Mouse (Mus musculus) heart, postnatal 4 days (tissue): ENCODE results near the gene Otog. TPM values are rescaled to one million over a fixed set of nuclear protein-coding genes. Genes with fewer than 3 reads are reported as not detected.

ENCODE experiments used
- total RNA-seq, 2 experiments: library from RNA; stranded (reverse); gene quantifications; 2 replicates each; pipeline ENCODE4 v1.2.3; 2021

Otog gene
- total RNA-seq, 2 experiments from 2014 or later: not detected

Other genes starting within 250 kb of the Otog start
- gene Abcc6, start 210.7 kb upstream of the Otog start, total RNA-seq: not detected
- 10 to 100 TPM; 61.0 to 64.7 TPM for gene Nomo1, start 207.3 kb upstream of the Otog start, total RNA-seq
- gene Kcnj11, start 140.2 kb upstream of the Otog start, total RNA-seq: 10 to 100 TPM; 55.6 to 61.3 TPM
- gene Abcc8, start 61.0 kb upstream of the Otog start, total RNA-seq: 10 to 100 TPM; 72.8 to 79.6 TPM
- gene Ush1c, start 2.5 kb upstream of the Otog start, total RNA-seq: 10 to 100 TPM; 13.1 to 14.2 TPM
- gene Myod1, start 135.5 kb downstream of the Otog start, total RNA-seq: not detected
- gene Kcnc1, start 155.5 kb downstream of the Otog start, total RNA-seq: under 1 TPM; 0.02 to 0.05 TPM